15 mouse cellular contexts compared by ENCODE assay signal in genomic region chr5:52431276-52431844, GRCm38 (mm10). TPM values are rescaled to one million over a fixed set of nuclear protein-coding genes. Genes with fewer than 3 reads are reported as not detected.
DNase-seq lines count a peak whose midpoint lies in the region; ATAC-seq and TF ChIP-seq lines count a peak whose summit lies in the region.
"Had no signal": no experiment of that assay in that cellular context is flagged by ENCODE, and none has a peak within 500 bp of the region (broad histone marks: within the 10 kb centered on the region; RNA-seq: fewer than 3 reads in every experiment).

No protein-coding gene starts in this region.

- no peak overlapping the region for H3K4me2 ChIP-seq in embryonic facial prominence, embryonic 13.5 days
- H3K4me2 ChIP-seq: lung, embryonic 15.5 days had no signal

- 0 out of 2 replicates have a peak, but pooled peaks have one; percentile 27 for ATAC-seq in embryonic facial prominence, embryonic 13.5 days (ENCODE audit: insufficient number of reproducible peaks, insufficient read depth, low FRiP score, low TSS enrichment, low read depth)

- no peak for TF ChIP-seq POLR2A in thymus, adult 2 months (IDR thresholded peaks at IDR 0.05; ENCODE audit: control insufficient read depth, extremely low read depth, insufficient read depth, low read length, poor library complexity)

- DNase-seq in embryonic facial prominence, embryonic 10.5 days (ENCODE audit: low spot score): no peak
- peak; percentile 13 for DNase-seq in left cerebral cortex, postnatal 4 days
- DNase-seq in left cerebral cortex, postnatal 14 days (ENCODE audit: low spot score in 2 of 2): no peak
- DNase-seq in fibroblast of lung, adult 2 months (ENCODE audit: low read depth): peak; percentile 8
- peak; percentile 70 to 74 for DNase-seq in kidney, postnatal 25 days
- DNase-seq in thymus, adult 2 months: no peak
- DNase-seq in layer of hippocampus, postnatal 14 days (ENCODE audit: low spot score in 2 of 2): no peak
- DNase-seq: B cell, adult 2 months; right cerebral cortex, postnatal 14 days; thymus, postnatal 36 days had no signal

- intact Hi-C loops in left cerebral cortex, postnatal 4 days (cut with DNase I): no loop called here
- intact Hi-C loops in left cerebral cortex, postnatal 14 days (cut with DNase I): no loop called here

- no peaks in the 10 kb centered on the region for H3K4me1 ChIP-seq in embryonic facial prominence, embryonic 13.5 days
- H3K4me1 ChIP-seq in embryonic facial prominence, embryonic 10.5 days: peaks cover 16% of the 10 kb centered on the region
- H3K4me1 ChIP-seq in thymus, adult 2 months (replicated peaks; ENCODE audit: control insufficient read depth, insufficient read depth, low read length): no peaks in the 10 kb centered on the region
- H3K4me1 ChIP-seq: lung, embryonic 15.5 days had no signal

- no peaks in the 10 kb centered on the region for H3K9me3 ChIP-seq in embryonic facial prominence, embryonic 13.5 days
- H3K9me3 ChIP-seq in embryonic facial prominence, embryonic 10.5 days: no peaks in the 10 kb centered on the region
- H3K9me3 ChIP-seq: lung, embryonic 15.5 days had no signal

- no peak overlapping the region for H3K4me3 ChIP-seq in embryonic facial prominence, embryonic 13.5 days
- H3K4me3 ChIP-seq in embryonic facial prominence, embryonic 10.5 days: no peak overlapping the region
- no peak overlapping the region for H3K4me3 ChIP-seq in thymus, adult 2 months (ENCODE audit: control insufficient read depth, insufficient read depth, low read length)
- H3K4me3 ChIP-seq: erythroblast, embryonic 14.5 days; lung, embryonic 15.5 days had no signal

- no peak overlapping the region for H3K9ac ChIP-seq in embryonic facial prominence, embryonic 13.5 days
- H3K9ac ChIP-seq: lung, embryonic 15.5 days had no signal

- H3K27me3 ChIP-seq in embryonic facial prominence, embryonic 13.5 days: no peaks in the 10 kb centered on the region
- no peaks in the 10 kb centered on the region for H3K27me3 ChIP-seq in embryonic facial prominence, embryonic 10.5 days (replicated peaks; ENCODE audit: low read depth, poor library complexity, severe bottlenecking)
- no peaks in the 10 kb centered on the region for H3K27me3 ChIP-seq in thymus, adult 2 months (ENCODE audit: control insufficient read depth, insufficient read depth, low read length)
- H3K27me3 ChIP-seq: lung, embryonic 15.5 days had no signal

- H3K36me3 ChIP-seq in embryonic facial prominence, embryonic 13.5 days: no peaks in the 10 kb centered on the region
- no peaks in the 10 kb centered on the region for H3K36me3 ChIP-seq in embryonic facial prominence, embryonic 10.5 days (replicated peaks)
- H3K36me3 ChIP-seq in thymus, adult 2 months (ENCODE audit: control insufficient read depth, insufficient read depth, low read length): no peaks in the 10 kb centered on the region
- H3K36me3 ChIP-seq: G1E; lung, embryonic 15.5 days had no signal

- WGBS in embryonic facial prominence, embryonic 13.5 days: 40% methylated on average over 8 of the region's 8 CpGs
- WGBS in embryonic facial prominence, embryonic 10.5 days: 68% methylated on average over 8 of the region's 8 CpGs
- WGBS in thymus, adult 2 months: 71% methylated on average over 8 of the region's 8 CpGs

- TF ChIP-seq CTCF in thymus, adult 2 months (IDR thresholded peaks at IDR 0.05; ENCODE audit: borderline replicate concordance, control insufficient read depth, extremely low read depth, insufficient read depth, low read length, poor library complexity): no peak

- H3K27ac ChIP-seq in embryonic facial prominence, embryonic 13.5 days: no peak overlapping the region
- no peak overlapping the region for H3K27ac ChIP-seq in embryonic facial prominence, embryonic 10.5 days (replicated peaks)
- no peak overlapping the region for H3K27ac ChIP-seq in thymus, adult 2 months (ENCODE audit: control insufficient read depth, insufficient read depth, low read length)
- H3K27ac ChIP-seq: lung, embryonic 15.5 days had no signal

RNA-seq across cellular contexts. Expression of gene Ccdc149, which starts 40.0 kb away (rescaled TPM):
- polyA plus RNA-seq in embryonic facial prominence, embryonic 13.5 days (2015; fragmentation: Nextera tagmentation; extraction: Ambion mirVana): 2.5 and 2.9 TPM in 2 replicates
- 1.4 and 1.5 TPM in 2 replicates for polyA plus RNA-seq in embryonic facial prominence, embryonic 10.5 days (2016; fragmentation: Nextera tagmentation; extraction: Ambion mirVana)
- 10 to 100 TPM; 28.2 to 30.7 TPM for total RNA-seq in left cerebral cortex, postnatal 4 days (2021)
- total RNA-seq in left cerebral cortex, postnatal 14 days (2021): 10 to 100 TPM; 38.9 to 43.3 TPM
- polyA plus RNA-seq in thymus, adult 2 months (2012; rRNA removed): 0.20 and 0.30 TPM in 2 replicates
- 10 to 100 TPM; 40.4 to 44.9 TPM for total RNA-seq in layer of hippocampus, postnatal 14 days (2021)
- total RNA-seq: G1E; monocyte, adult 5-6 weeks had no signal
- polyA plus RNA-seq: erythroblast, embryonic 14.5 days; G1E had no signal

Comparison
In these comparisons a context has a peak if more than half of its experiments do, and no peak if none do; other contexts are left out.
1. DNase-seq: peak in left cerebral cortex, postnatal 4 days (single experiment), fibroblast of lung, adult 2 months (single experiment) and kidney, postnatal 25 days (2 of 2); none in embryonic facial prominence, embryonic 10.5 days (single experiment), left cerebral cortex, postnatal 14 days (0 of 2), thymus, adult 2 months (single experiment) and layer of hippocampus, postnatal 14 days (0 of 2).